Mouse (Mus musculus) thymus, adult 2 months (tissue): Measurements from ENCODE around the gene Amigo1. TPM values are rescaled to one million over a fixed set of nuclear protein-coding genes. Genes with fewer than 3 reads are reported as not detected.
"Not testable (repeated sequence)": the region's sequence is repeated elsewhere in the genome, so short reads cannot be mapped to it uniquely, and the experiment has no call there.

Experiments used
- DNase-seq: peaks from one replicate; pipeline ENCODE4 v3.0.0; 2021
- H3K27ac ChIP-seq: fragments of 200-500 bp; 2 replicates; pipeline ENCODE4 v1.5.1; 2012; ENCODE audit warnings: low read length, control low read depth; ENCODE audit not compliant: control insufficient read depth, insufficient read depth
- H3K27me3 ChIP-seq: fragments of 200-500 bp; 2 replicates; pipeline ENCODE4 v1.6.1; 2012; ENCODE audit warnings: mild to moderate bottlenecking, low read length, moderate library complexity, mixed read lengths; ENCODE audit not compliant: control insufficient read depth, insufficient read depth
- H3K36me3 ChIP-seq: fragments of 200-500 bp; 2 replicates; pipeline ENCODE4 v1.6.1; 2012; ENCODE audit warnings: mild to moderate bottlenecking, low read length, moderate library complexity; ENCODE audit not compliant: control insufficient read depth, insufficient read depth
- H3K4me1 ChIP-seq: fragments of 200-500 bp; replicated peaks from 2 replicates; pipeline ENCODE4 v1.6.1; 2012; ENCODE audit warnings: low read length; ENCODE audit not compliant: control insufficient read depth, insufficient read depth
- H3K4me3 ChIP-seq: fragments of 200-500 bp; 2 replicates; pipeline ENCODE4 v1.5.1; 2012; ENCODE audit warnings: mild to moderate bottlenecking, low read length, control low read depth, moderate library complexity; ENCODE audit not compliant: control insufficient read depth, insufficient read depth
- CTCF ChIP-seq: fragments of 200-500 bp; IDR thresholded peaks from 2 replicates; pipeline ENCODE4 v1.5.1; 2012; ENCODE audit warnings: mild to moderate bottlenecking, control low read depth, low read length, moderate library complexity, borderline replicate concordance; ENCODE audit not compliant: control insufficient read depth, poor library complexity, insufficient read depth; ENCODE audit errors: extremely low read depth
- POLR2A ChIP-seq: fragments of 200-500 bp; IDR thresholded peaks from 2 replicates; pipeline ENCODE4 v1.6.1; 2012; ENCODE audit warnings: mild to moderate bottlenecking, low read length, control low read depth, moderate library complexity; ENCODE audit not compliant: control insufficient read depth, poor library complexity, insufficient read depth; ENCODE audit errors: extremely low read depth
- WGBS: fragments of 180-500 bp; shearing (Covaris S2); methylation state at CpG from one replicate; pipeline ENCODE4 v1.1.7; 2018; 5-methylcytosine and 5-hydroxymethylcytosine counted together
- polyA plus RNA-seq: library from polyadenylated mRNA; depleted of rRNA; stranded (reverse); fragments of >200 nt; gene quantifications from 2 replicates; pipeline ENCODE4 v1.2.3, GENCODE M21; 2012; rRNA removed

The Amigo1 gene
- polyA plus RNA-seq, 1 experiment, result 11.2 TPM

GRCm38 (mm10) chr3:108231646-108232045 lies 45.5 kb downstream of the Amigo1 start:
- peaks cover under 1% of the 10 kb centered on the region for H3K4me1 ChIP-seq
- H3K27ac ChIP-seq, result no peak overlapping the region
- WGBS, result 91% methylated on average over 4 of the region's 4 CpGs
- TF ChIP-seq POLR2A (no peak), CTCF (no peak)
- H3K36me3 ChIP-seq, result no peaks in the 10 kb centered on the region
- no peak overlapping the region for H3K4me3 ChIP-seq
- peaks cover 2% of the 10 kb centered on the region for H3K27me3 ChIP-seq
- DNase-seq, result no peak

- 89% methylated on average over 4 of the region's 4 CpGs for WGBS
- not testable (repeated sequence) for DNase-seq
These were observed 51.5 kb downstream of the Amigo1 start for GRCm38 (mm10) chr3:108237474-108238102.

GRCm38 (mm10) chr3:108241243-108241839 lies 55.2 kb downstream of the Amigo1 start:
- no peak overlapping the region for H3K27ac ChIP-seq
- WGBS, result 95% methylated on average over 3 of the region's 3 CpGs
- H3K36me3 ChIP-seq, result no peaks in the 10 kb centered on the region
- no peak for DNase-seq
- TF ChIP-seq POLR2A, result no peak
- TF ChIP-seq CTCF, result no peak
- no peak overlapping the region for H3K4me3 ChIP-seq
- H3K27me3 ChIP-seq, result no peaks in the 10 kb centered on the region
- H3K4me1 ChIP-seq, result no peaks in the 10 kb centered on the region

More at GRCm38 (mm10) chr3:108237474-108238102, 51.5 kb downstream of the Amigo1 start:
- H3K27me3 ChIP-seq, H3K4me1 ChIP-seq, H3K36me3 ChIP-seq, H3K27ac ChIP-seq, H3K4me3 ChIP-seq: not testable (repeated sequence)

Other genes with a start within 250 kb of the Amigo1 start
- gene Gstm6, start 242.6 kb upstream of the Amigo1 start, polyA plus RNA-seq, result 1.1 and 1.3 TPM in 2 replicates
- gene Gstm3, start 217.1 kb upstream of the Amigo1 start, polyA plus RNA-seq, result 1.2 and 1.3 TPM in 2 replicates
- 15.4 and 28.1 TPM in 2 replicates for gene Gstm2, start 199.9 kb upstream of the Amigo1 start, polyA plus RNA-seq
- gene Gstm1, start 168.4 kb upstream of the Amigo1 start, polyA plus RNA-seq, result 93.0 and 124 TPM in 2 replicates
- gene Gstm4, start 141.4 kb upstream of the Amigo1 start, polyA plus RNA-seq, result 7.9 and 9.7 TPM in 2 replicates
- 159 and 177 TPM in 2 replicates for gene Ampd2, start 99.7 kb upstream of the Amigo1 start, polyA plus RNA-seq
- gene Gnat2, start 93.5 kb upstream of the Amigo1 start, polyA plus RNA-seq, result 0.27 and 0.32 TPM in 2 replicates
- gene Gnai3, start 40.2 kb upstream of the Amigo1 start, polyA plus RNA-seq, result 34.3 and 35.7 TPM in 2 replicates
- not detected in 2 replicates for gene Gpr61, start 31.5 kb upstream of the Amigo1 start, polyA plus RNA-seq
- 21.9 and 23.0 TPM in 2 replicates for gene Cyb561d1, start 14.9 kb downstream of the Amigo1 start, polyA plus RNA-seq
- gene Atxn7l2, start 24.6 kb downstream of the Amigo1 start, polyA plus RNA-seq, result 38.0 and 38.8 TPM in 2 replicates
- gene Sypl2, start 40.3 kb downstream of the Amigo1 start, polyA plus RNA-seq, result 0.40 and 0.62 TPM in 2 replicates
- gene Psma5, start 70.6 kb downstream of the Amigo1 start, polyA plus RNA-seq, result 57.5 and 71.3 TPM in 2 replicates
- 16.0 and 16.5 TPM in 2 replicates for gene Sort1, start 97.7 kb downstream of the Amigo1 start, polyA plus RNA-seq
- 8.3 and 16.6 TPM in 2 replicates for gene Mybphl, start 178.6 kb downstream of the Amigo1 start, polyA plus RNA-seq
- 27.9 and 29.9 TPM in 2 replicates for gene Psrc1, start 197.5 kb downstream of the Amigo1 start, polyA plus RNA-seq
- gene Celsr2, start 229.2 kb downstream of the Amigo1 start, polyA plus RNA-seq, result 28.2 and 37.6 TPM in 2 replicates